In the genomic region with DNA sequence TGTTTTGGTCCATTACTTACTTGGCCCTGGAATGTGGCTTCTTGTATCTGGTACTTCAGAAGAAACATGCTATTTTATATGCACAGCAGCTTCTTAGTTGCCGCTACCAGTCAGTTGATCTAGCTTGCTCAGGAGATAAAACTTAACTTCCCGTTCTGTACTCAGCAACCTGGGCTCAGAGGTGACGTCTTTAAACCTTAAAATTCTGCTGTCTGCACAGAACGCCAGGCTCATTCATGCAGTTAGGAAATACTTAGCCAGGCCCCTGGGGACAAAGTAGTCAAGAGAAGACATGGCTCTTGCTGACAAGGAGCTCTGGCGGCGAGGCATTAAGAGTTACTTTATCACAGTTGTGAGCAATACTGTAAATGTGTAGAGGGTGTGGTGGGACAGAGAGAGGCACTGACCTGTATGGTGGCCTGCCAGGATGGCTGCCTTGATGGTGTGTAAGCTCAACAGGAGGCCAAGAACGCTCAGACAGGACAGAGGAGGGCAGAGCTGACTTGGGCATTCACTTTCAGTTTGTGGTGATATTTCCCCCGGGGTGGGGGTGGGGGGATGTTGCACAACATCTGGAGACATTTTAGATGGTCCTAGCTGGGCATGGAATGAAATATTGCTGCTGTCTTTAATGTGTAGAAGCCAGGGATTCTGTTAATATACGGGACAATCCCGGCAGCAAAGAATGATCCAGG, we compare ENCODE assay signal across 8 mouse cellular contexts. TPM values are rescaled to one million over a fixed set of nuclear protein-coding genes. Genes with fewer than 3 reads are reported as not detected.
DNase-seq lines count a peak whose midpoint lies in the region; ATAC-seq and TF ChIP-seq lines count a peak whose summit lies in the region.

No protein-coding gene starts in this region.

- no peak overlapping the region; the same call in 1 of the 2 replicates for H3K9ac ChIP-seq in embryonic facial prominence, embryonic 14.5 days (ENCODE audit: low read depth, low read length)
- H3K9ac ChIP-seq in liver, embryonic 14.5 days (replicated peaks) = no peak overlapping the region

- H3K4me2 ChIP-seq in embryonic facial prominence, embryonic 14.5 days (ENCODE audit: low read depth, low read length) = peak overlapping the region; percentile 26
- peak overlapping the region; percentile 13; the same call in 1 of the 2 replicates for H3K4me2 ChIP-seq in liver, embryonic 14.5 days (ENCODE audit: low read depth)

- H3K4me3 ChIP-seq in layer of hippocampus, adult 2 months = no peak overlapping the region
- H3K4me3 ChIP-seq in embryonic facial prominence, embryonic 14.5 days (ENCODE audit: low read depth, low read length) = no peak overlapping the region
- H3K4me3 ChIP-seq in liver, embryonic 14.5 days (ENCODE audit: insufficient read depth in 1 of 2, low read depth in 2 of 2, low read length in 2 of 2) = no peak overlapping the region
- H3K4me3 ChIP-seq in thymus, adult 2 months (ENCODE audit: control insufficient read depth, insufficient read depth, low read length) = peak overlapping the region; percentile 1; the same call in 1 of the 2 replicates

- no peak for TF ChIP-seq POLR2A in thymus, adult 2 months (IDR thresholded peaks at IDR 0.05; ENCODE audit: control insufficient read depth, extremely low read depth, insufficient read depth, low read length, poor library complexity)

- no peak for TF ChIP-seq CTCF in layer of hippocampus, adult 2 months (conservative IDR thresholded peaks at IDR 0.05)
- no peak for TF ChIP-seq CTCF in liver, embryonic 14.5 days (IDR thresholded peaks at IDR 0.05; ENCODE audit: low read depth)
- no peak for TF ChIP-seq CTCF in thymus, adult 2 months (IDR thresholded peaks at IDR 0.05; ENCODE audit: borderline replicate concordance, control insufficient read depth, extremely low read depth, insufficient read depth, low read length, poor library complexity)

- no peak for ATAC-seq in embryonic facial prominence, embryonic 14.5 days (ENCODE audit: low read depth)
- no peak for ATAC-seq in liver, embryonic 14.5 days (ENCODE audit: insufficient read depth)

- H3K9me3 ChIP-seq in embryonic facial prominence, embryonic 14.5 days (ENCODE audit: control insufficient read depth, low read length) = no peaks in the 10 kb centered on the region
- H3K9me3 ChIP-seq in liver, embryonic 14.5 days (ENCODE audit: control insufficient read depth, low read length) = no peaks in the 10 kb centered on the region

- no peaks in the 10 kb centered on the region for H3K27me3 ChIP-seq in embryonic facial prominence, embryonic 14.5 days (replicated peaks; ENCODE audit: control insufficient read depth, insufficient read depth, low read length)
- H3K27me3 ChIP-seq in liver, embryonic 14.5 days (ENCODE audit: control insufficient read depth, insufficient read depth, low read length) = no peaks in the 10 kb centered on the region
- H3K27me3 ChIP-seq in thymus, adult 2 months (ENCODE audit: control insufficient read depth, insufficient read depth, low read length) = no peaks in the 10 kb centered on the region

- H3K36me3 ChIP-seq in embryonic facial prominence, embryonic 14.5 days (ENCODE audit: control insufficient read depth, insufficient read depth, low read length) = no peaks in the 10 kb centered on the region
- no peaks in the 10 kb centered on the region for H3K36me3 ChIP-seq in liver, embryonic 14.5 days (replicated peaks; ENCODE audit: control insufficient read depth, insufficient read depth, low read depth)
- no peaks in the 10 kb centered on the region for H3K36me3 ChIP-seq in thymus, adult 2 months (ENCODE audit: control insufficient read depth, insufficient read depth, low read length)

- no peak for TF ChIP-seq EP300 in liver, embryonic 14.5 days (IDR thresholded peaks at IDR 0.05; ENCODE audit: low read depth)

- WGBS in embryonic facial prominence, embryonic 14.5 days = 26% methylated on average over 10 of the region's 10 CpGs
- WGBS in liver, embryonic 14.5 days (ENCODE audit: insufficient replicate concordance) = 36% methylated on average over 10 of the region's 10 CpGs
- 23% methylated on average over 10 of the region's 10 CpGs for WGBS in thymus, adult 2 months

- H3K4me1 ChIP-seq in embryonic facial prominence, embryonic 14.5 days (ENCODE audit: control insufficient read depth, insufficient read depth, low read length) = peaks cover 13% of the 10 kb centered on the region
- peaks cover 5 to 23% of the 10 kb centered on the region in 2 experiments for H3K4me1 ChIP-seq in liver, embryonic 14.5 days (replicated peaks; ENCODE audit: control insufficient read depth in 2 of 2, insufficient read depth in 2 of 2, low read length in 1 of 2)
- peaks cover 20% of the 10 kb centered on the region for H3K4me1 ChIP-seq in thymus, adult 2 months (replicated peaks; ENCODE audit: control insufficient read depth, insufficient read depth, low read length)

- DNase-seq in layer of hippocampus, adult 2 months (ENCODE audit: low spot score in 2 of 2) = no peak
- no peak for DNase-seq in layer of hippocampus, postnatal 36 days
- DNase-seq in embryonic facial prominence, embryonic 14.5 days (ENCODE audit: low spot score) = peak; percentile 51
- no peak for DNase-seq in liver, embryonic 14.5 days (ENCODE audit: low read depth in 3 of 3, low spot score in 3 of 3)
- peak; percentile 28 for DNase-seq in thymus, adult 2 months
- no peak for DNase-seq in left cerebral cortex, adult 9 months (ENCODE audit: low spot score in 2 of 2)
- no peak for DNase-seq in right cerebral cortex, postnatal 4 days
- no peak for DNase-seq in urinary bladder, postnatal 25 days (ENCODE audit: low spot score)

- H3K27ac ChIP-seq in layer of hippocampus, adult 2 months = peak overlapping the region; percentile 74
- no peak overlapping the region; the same call in 1 of the 2 replicates for H3K27ac ChIP-seq in embryonic facial prominence, embryonic 14.5 days (replicated peaks; ENCODE audit: low read depth, low read length)
- no peak overlapping the region for H3K27ac ChIP-seq in liver, embryonic 14.5 days
- H3K27ac ChIP-seq in thymus, adult 2 months (ENCODE audit: control insufficient read depth, insufficient read depth, low read length) = peak overlapping the region; percentile 80

RNA-seq across cellular contexts. Expression of gene Gnptab, which starts 11.3 kb away (rescaled TPM):
- 10 to 100 TPM; 72.6 to 74.4 TPM for total RNA-seq in layer of hippocampus, adult 2 months (2021)
- total RNA-seq in layer of hippocampus, postnatal 36 days (2021) = 10 to 100 TPM; 71.5 to 80.8 TPM
- 9.2 and 9.4 TPM in 2 replicates for polyA plus RNA-seq in embryonic facial prominence, embryonic 14.5 days (2014; fragmentation: Nextera tagmentation; extraction: Ambion mirVana)
- polyA plus RNA-seq in liver, embryonic 14.5 days (2012; rRNA removed) = 3.7 and 4.9 TPM in 2 replicates
- polyA plus RNA-seq in liver, embryonic 14.5 days (2014; fragmentation: Nextera tagmentation; extraction: Ambion mirVana) = 2.3 and 2.9 TPM in 2 replicates
- 14.3 and 16.0 TPM in 2 replicates for polyA plus RNA-seq in thymus, adult 2 months (2012; rRNA removed)

RNA-seq across cellular contexts. Expression of gene Dram1, which starts 11.4 kb away (rescaled TPM):
- total RNA-seq in layer of hippocampus, adult 2 months (2021) = 1 to 10 TPM in 1 of 2 experiments, under 1 TPM in 1; 0.88 to 1.5 TPM
- 1 to 10 TPM; 1.2 to 1.5 TPM for total RNA-seq in layer of hippocampus, postnatal 36 days (2021)
- polyA plus RNA-seq in embryonic facial prominence, embryonic 14.5 days (2014; fragmentation: Nextera tagmentation; extraction: Ambion mirVana) = 4.9 and 5.7 TPM in 2 replicates
- 0.73 and 1.2 TPM in 2 replicates for polyA plus RNA-seq in liver, embryonic 14.5 days (2012; rRNA removed)
- polyA plus RNA-seq in liver, embryonic 14.5 days (2014; fragmentation: Nextera tagmentation; extraction: Ambion mirVana) = 1.3 and 1.5 TPM in 2 replicates
- 19.3 and 24.9 TPM in 2 replicates for polyA plus RNA-seq in thymus, adult 2 months (2012; rRNA removed)

Comparison
In these comparisons a context has a peak if more than half of its experiments do, and no peak if none do; other contexts are left out.
1. DNase-seq: peak in embryonic facial prominence, embryonic 14.5 days (single experiment) and thymus, adult 2 months (single experiment); none in layer of hippocampus, adult 2 months (0 of 2), layer of hippocampus, postnatal 36 days (0 of 2), liver, embryonic 14.5 days (0 of 3), left cerebral cortex, adult 9 months (0 of 2), right cerebral cortex, postnatal 4 days (single experiment) and urinary bladder, postnatal 25 days (single experiment).
2. H3K27ac ChIP-seq: peak in layer of hippocampus, adult 2 months (single experiment) and thymus, adult 2 months (single experiment); none in embryonic facial prominence, embryonic 14.5 days (single experiment) and liver, embryonic 14.5 days (single experiment).